Mouse (Mus musculus): ENCODE data around the gene Max. TPM values are rescaled to one million over a fixed set of nuclear protein-coding genes. Genes with fewer than 3 reads are reported as not detected.

The Max gene
- total RNA-seq, 4 experiments from 2014 or later: 59.2 to 86.0 (median 63.7) TPM

DNA sequence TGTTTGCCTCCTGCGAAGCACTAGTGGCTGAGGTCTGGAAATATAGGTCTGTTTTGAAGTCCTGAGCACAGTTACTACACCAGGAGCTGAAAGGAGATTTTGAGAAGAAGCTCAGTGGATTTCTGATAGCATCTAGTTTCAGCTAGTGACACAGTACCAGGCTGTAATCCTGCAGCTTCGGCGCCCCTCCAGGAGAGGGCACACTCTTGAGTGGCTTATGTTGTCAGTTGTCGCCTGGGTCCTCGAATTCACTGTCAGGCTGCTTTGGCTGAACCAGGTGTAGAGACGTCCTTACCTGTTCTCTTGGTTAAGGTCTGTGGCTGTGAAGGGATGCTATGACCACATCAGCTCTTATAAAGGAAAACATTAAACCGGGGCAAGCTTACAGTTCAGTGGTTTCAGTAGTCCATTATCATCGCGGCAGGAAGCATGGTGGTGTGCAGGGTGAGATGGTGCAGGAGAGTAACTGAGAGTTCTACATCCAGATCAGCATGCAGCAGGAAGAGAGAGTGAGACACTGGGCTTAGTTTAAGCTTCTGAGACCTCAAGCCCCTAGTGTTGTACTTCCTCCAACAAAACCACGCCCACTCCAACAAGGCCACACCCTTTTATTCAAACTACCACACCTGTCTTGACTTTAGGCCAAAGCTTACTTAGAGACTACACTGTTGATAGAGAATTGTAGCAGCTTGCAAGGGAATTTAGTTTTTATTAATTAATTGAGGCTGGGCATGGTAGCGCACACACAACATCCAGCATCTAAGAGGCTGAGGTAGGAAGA is 72.4 kb downstream of the Max start:
- DNase-seq (ENCODE audit: low spot score): no peak

DNA sequence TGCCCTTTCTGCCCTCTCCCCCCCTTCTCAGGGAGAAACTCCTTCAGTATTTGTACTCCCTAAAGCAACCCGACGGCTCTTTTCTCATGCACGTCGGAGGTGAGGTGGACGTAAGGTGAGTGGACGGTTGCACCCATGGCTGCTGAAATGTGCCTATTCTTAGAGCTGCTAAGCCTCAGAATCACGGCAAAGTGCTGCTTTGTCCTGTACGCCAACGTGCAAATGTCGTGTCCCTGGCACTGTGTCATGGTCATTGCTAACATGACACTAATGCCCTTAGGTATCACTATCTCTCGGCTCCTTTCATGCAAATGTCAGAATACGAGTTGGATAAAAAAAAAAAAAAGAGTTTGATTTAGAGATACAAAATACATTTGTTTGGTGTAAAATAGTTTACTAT is 74.1 kb downstream of the Max start:
- DNase-seq (ENCODE audit: low spot score): no peak

Other genes with a start within 250 kb of the Max start
- gene Churc1, start 196.7 kb downstream of the Max start, total RNA-seq (2022): 10 to 100 TPM; 74.6 to 86.6 (median 80.5) TPM
- 10 to 100 TPM; 12.8 to 16.1 (median 14.9) TPM for gene Fntb, start 196.6 kb downstream of the Max start, total RNA-seq (2022)
- not detected for gene Gpx2, start 166.6 kb downstream of the Max start, total RNA-seq (2022)
- gene Rab15, start 139.3 kb downstream of the Max start, total RNA-seq (2022): under 1 TPM; 0.25 to 0.92 (median 0.32) TPM